Mouse (Mus musculus): ENCODE measurements at regions not wholly inside any gene's neighbourhood (a gene's known extent, or its start where the extent isn't known, plus 50 kb on each side); places are given as distances from the start of the nearest gene placed in this dataset.

DNA sequence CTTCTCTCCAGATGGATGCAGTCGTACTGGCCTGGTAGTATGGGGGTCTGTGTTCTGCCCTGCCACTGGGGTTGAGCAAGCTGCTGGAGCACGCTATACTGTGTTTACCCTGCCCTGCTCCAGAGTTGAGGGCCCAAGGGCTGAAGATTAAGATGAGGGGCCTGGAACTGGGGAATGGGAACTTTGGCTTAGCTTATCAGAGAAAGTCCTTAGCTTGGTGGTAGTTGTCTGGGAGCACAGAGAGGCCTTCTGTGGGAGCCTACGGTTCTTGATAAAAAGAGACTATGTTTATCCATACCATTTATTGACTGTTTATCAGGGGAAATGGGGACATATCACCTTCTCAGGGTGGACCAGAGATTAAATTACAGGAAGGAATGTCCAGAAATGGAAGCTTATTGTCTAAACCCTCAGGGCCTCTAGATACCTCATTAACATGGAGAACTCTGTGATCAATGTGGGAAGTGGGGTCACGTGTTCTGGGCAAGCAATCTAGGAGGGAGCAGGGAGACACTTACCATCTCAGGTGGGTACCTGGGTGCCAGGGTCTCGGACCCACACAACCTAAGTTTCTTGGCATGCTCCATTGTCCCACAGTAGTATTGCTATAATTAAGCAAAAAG is 58.7 kb downstream of the Mycn start:
- no peak for DNase-seq (ENCODE audit: low spot score in 2 of 2)

DNA sequence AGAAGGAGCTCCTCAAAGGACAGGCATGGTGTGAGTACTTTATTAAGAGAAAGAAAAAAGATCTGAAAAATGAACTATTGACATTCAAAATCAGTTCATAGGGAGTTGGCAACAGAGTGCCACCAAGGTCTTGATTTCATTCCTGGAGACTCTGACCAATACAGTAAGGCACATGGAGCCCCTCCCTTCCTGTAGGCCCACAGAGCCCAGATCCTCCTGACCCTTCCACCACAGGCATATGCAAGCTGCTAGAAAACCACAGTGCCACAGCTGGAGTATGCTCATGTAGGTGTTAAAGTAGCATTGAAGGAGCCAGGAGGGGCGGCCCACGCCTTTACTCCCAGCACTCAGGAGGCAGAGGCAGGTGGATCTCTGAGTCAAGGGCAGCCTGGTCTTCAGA is 63.7 kb downstream of the Mycn start:
- DNase-seq (ENCODE audit: low spot score in 2 of 2): no peak

DNA sequence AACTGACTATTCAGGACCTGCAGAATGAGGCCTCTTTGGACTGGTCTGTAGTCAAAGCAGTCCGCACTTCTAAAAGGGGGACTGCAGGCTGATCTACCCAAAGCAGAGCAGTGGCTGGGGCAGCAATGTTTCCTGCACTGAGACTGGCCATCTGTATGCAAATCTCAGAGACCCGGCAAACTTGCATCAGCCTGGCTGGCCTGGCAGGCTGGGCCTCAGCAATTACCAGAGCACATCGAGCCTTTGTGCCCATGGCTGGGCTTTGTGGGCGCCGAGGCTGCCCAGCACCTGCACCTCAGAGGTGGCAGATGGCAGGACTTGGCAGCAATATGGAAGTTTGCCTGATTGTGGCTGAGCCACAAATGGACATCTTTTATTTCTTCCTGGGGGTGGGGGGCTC is 64.2 kb downstream of the Mycn start:
- no peak for DNase-seq (ENCODE audit: low spot score in 2 of 2)

DNA sequence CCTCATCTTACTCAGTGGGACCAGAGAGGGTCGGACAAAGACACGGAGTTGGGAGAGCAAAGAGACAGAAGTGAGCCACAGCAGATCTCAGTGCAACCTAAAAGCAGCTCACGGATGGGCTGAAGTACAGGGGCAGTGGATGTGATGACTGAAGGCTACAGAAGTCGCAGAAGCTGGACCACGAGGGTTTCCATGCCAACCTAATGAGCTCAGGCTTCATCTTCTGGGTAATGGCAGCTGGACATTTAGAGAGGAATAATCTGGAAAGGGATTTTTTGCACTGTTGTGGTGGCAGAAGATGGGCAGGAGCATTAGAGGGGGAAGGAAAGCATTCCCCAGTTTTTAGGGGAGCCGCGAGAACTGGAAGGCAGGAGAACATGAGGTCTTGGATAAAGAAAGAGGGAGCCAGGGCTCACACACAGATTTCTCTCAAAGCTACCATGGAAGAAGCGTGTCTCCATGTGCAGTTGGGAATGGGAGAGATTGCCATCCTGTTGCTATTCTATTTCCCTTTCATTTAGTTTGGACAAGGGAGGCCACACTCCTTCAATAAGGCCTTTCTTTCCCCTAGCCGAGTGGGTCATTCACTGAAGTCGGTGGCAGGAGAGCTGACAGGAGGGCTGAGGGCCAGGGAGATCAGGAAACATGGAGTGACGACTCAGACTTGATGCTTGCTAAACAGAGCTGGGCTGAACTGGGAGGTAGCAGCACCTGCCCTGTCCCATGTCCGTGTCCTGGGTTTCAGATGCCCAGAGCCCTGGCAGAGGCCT is 65.6 kb downstream of the Mycn start:
- no peak for DNase-seq (ENCODE audit: low spot score in 2 of 2)

- DNase-seq (ENCODE audit: low spot score in 2 of 2): no peak
Measured at GRCm38 (mm10) chr12:12873551-12873950, 68.2 kb downstream of the Mycn start.

DNA sequence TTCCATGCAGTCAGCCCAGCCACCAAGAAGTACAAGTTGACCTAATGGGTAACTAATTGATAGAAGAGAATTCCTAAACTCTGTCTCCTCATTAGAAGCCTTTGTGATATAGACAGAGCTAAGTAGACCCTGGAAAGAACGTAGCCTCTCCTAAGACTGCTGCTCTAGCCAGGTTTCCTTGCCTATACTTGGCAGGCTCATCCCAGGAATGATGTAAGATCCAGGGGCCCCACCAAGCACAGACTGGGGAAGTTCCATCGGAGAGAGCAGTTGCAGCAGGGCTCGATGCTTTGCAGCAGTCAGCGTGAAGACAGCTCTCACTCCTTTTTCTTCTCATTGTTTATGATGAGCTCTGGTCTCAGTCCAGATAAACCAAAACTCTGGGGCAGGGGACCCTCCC is 68.7 kb downstream of the Mycn start:
- DNase-seq (ENCODE audit: low spot score in 2 of 2): no peak

DNA sequence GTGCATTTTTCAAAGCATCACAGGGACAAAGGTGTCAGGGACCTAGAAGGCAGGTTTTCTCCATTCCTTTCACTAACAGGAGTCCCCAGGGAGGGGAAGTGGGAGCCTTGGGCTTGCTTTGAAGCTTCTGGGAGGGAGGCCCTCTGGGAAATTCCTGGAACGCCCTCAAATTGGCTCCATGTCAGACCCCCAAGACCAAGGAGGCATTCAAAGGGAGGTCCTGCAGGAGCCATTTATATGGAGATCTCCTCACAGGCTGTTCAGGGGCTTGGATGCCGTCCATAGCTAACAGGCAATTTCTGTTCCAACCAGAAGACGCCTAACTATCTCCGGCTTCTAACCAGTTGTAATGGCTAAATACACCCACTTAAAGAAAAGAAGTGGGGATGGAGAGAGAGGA is 70.4 kb downstream of the Mycn start:
- peak; percentile 10 to 17 for DNase-seq (ENCODE audit: low spot score in 2 of 2)

- DNase-seq (ENCODE audit: low spot score in 2 of 2): no peak
Measured at GRCm38 (mm10) chr12:12866590-12866989, 75.1 kb downstream of the Mycn start.

- no peak for DNase-seq (ENCODE audit: low spot score in 2 of 2)
Measured at GRCm38 (mm10) chr12:12850681-12851080, 91.0 kb downstream of the Mycn start.

DNA sequence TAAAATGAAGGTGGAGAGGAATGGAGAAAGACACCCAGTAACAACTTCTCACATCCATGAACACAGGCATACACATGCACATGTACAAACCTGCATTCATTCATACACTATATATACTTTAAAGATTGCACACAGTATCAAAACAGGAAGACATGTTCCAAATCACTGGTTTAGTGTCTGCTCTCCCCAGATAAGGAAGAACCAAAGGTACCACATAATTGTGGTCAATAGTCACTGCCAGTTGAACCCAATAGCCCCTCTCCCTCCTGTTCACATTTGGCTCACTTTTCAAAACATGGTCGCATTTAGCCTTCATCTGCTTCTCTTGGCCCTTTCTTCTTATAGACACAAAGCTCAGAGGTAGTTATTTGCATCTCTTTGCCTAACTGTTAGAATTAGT is 95.0 kb downstream of the Mycn start:
- DNase-seq (ENCODE audit: low spot score in 2 of 2): no peak

GRCm38 (mm10) chr12:12842247-12842957 is 99.3 kb downstream of the Mycn start:
- DNase-seq (ENCODE audit: low spot score in 2 of 2): no peak

DNA sequence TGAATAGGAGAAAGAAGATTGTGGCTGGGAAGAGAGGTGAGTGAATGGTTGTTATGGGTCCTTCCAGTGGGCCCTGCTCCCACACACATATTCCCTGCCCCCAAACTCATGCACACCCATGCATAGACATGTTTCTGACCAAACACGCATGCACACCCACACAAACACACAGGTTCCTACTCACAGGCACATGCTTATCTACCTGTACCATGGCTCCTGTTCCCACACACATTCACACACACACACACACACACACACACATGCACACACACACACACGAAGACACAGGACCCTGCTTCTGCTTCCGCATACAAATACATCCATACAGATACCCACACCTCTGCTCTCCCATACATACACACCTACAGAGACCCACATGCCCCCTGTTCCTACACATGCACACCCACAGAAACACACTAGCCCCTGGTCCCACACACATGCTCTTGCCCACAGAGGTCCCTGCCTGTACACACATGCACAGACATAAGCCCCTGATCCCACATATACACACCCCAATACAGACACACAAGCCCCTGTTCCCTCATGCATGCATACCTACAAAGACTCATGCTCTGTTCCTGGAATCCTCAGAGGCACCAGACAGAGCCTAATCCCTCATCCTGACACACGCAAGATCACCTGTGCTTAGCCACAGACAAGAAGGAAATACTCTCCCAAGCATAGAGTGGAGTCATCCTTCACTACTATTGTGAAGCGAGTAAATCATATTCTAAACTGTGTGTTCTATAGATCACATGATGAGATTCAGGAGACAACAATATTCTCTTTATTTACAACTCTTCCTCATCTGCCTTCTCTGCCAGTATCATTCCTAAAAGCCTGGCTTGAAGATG is 100.1 kb downstream of the Mycn start:
- no peak for DNase-seq (ENCODE audit: low spot score in 2 of 2)

DNA sequence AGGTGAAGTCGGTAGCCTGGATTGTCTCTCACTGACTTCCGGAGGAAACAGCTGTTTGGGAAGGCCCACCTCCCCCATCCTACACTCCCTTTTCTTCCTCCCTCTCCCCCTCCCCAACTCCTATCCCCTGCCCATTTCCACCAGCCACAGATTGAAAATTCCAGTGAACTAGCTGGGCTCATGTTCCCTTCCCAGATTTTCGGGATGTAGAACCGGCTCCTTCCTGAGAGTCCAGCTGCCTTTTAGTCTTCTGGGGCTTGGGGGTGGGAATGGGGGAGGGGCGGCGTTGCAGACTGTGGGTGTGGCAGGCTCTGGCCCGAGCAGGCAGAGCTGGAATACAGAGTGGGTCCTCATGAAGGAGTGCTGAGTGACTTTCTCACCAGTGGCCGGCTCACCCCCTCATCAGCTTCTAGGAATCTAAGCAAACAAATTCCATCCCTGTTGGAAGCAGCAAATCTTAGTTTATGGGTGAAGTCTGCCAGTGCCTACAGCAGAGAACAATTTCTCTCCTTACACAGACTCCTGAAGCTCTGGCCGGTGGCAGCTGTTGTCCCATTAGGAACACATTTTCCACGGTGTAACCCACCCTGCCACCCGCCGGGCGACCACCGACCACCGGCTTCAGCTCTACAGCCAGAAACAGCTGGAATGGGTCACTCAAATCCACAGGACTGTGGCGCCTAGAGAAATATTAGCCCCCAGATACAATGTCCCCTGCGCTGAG is 100.9 kb downstream of the Mycn start:
- DNase-seq (ENCODE audit: low spot score in 2 of 2): no peak

DNA sequence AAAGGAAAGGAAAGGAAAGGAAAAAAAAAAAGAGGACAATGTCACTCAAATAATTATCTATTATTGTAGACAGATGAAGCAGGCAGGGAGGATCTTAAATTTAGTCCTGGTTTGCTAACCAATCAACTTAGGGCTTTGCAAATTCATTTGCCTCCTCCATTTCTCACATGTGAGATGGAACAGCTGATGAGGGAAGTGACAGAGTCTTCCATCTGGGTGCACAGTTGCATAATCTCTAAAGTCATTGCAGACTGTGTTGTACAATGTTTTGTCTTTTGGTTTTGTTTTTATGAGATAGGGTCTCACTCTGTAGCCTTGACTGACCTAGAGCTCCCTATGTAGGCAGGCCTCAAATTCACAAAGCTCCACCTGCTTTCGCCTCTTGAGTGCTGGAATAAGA is 103.9 kb downstream of the Mycn start:
- DNase-seq (ENCODE audit: low spot score in 2 of 2): no peak

DNA sequence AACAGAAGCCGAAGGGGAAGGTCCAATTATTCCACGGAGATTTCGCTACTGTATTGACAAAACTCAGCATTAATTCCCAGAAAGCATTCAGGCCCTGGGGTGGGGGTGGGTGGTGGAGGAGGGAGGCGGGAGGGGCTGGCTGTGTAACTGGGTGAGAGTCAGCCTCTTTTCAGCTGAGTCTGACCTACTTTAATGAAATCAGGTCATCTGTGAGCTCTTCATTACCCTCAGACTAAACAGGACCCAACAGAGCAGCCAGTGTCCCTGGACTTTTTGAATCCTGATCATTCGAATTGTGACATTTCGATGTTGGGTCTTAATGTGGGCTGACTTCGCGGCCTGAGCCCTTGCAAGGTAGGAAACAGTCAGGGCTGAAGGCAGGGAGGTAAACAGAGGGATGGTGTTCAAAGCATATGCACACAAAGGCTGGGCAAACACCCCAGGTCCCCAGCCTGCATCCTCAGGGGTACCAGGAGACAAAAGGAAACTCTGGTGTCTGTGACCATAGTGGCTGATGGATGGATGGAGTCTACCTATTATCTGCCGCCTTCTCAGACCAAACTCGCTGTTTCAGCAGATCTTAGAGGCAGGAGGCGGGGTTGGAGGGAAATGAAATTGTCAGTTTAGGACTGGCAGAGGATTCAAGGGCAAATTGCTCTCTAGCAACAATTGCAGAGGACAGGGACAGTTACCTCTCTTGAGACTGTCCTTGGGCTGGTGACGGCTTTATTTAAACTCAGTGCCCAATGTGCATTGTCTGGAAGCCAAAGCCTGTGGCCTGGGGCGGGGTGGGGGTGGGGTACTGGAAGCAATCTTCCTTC is 113.7 kb downstream of the Mycn start:
- DNase-seq (ENCODE audit: low spot score in 2 of 2): no peak

DNA sequence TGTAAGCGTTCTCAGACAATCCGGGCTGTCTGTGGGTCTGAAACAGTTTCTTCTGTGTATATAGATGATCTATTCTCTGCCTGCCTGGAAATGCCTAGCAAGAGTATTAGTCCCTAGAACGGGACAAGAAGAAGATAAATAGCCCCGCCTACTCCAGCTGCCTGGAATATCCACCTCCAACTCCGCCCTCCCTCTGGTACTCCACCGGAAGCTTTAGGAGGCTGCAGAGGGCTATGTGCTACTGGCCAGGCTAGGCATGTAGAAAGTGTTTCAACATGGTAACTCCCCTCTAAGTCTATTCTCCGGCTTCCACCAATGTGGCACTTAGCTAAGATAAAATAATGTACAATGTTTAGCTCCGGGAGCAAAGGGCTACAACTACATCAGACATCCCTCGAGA is 114.3 kb downstream of the Mycn start:
- DNase-seq (ENCODE audit: low spot score in 2 of 2): no peak

DNA sequence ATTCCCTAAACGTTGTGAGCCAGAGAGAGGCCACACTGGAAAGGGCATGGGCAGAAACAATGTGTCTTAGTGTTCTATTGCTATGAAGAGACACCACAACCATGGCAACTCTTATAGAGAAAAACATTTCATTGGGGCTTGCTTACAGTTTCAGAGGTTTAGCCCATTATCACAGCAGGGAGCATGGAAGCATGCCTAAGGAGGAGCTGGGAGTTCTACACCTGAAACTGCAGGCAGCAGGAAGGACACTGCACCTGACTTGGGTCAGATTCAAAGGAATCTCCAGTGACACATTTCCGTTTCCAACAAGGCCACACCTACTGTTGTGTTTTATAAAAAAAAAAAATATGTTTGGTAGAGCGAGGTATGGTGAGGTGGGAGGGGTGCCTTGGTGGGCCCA is 115.3 kb downstream of the Mycn start:
- DNase-seq (ENCODE audit: low spot score in 2 of 2): no peak

- DNase-seq (ENCODE audit: low spot score in 2 of 2): peak in 1 of 2 experiments; percentile 25
Measured at GRCm38 (mm10) chr12:12825842-12826241, 115.9 kb downstream of the Mycn start.

GRCm38 (mm10) chr12:12821473-12821872 is 120.2 kb downstream of the Mycn start:
- no peak for DNase-seq (ENCODE audit: low spot score in 2 of 2)

GRCm38 (mm10) chr12:12820668-12821351 is 120.9 kb downstream of the Mycn start:
- DNase-seq (ENCODE audit: low spot score in 2 of 2): no peak
